Mouse (Mus musculus) midbrain, embryonic 11.5 days (tissue): ENCODE measurements around the gene Olfr678. TPM values are rescaled to one million over a fixed set of nuclear protein-coding genes. Genes with fewer than 3 reads are reported as not detected.
"Not testable (repeated sequence)": the region's sequence is repeated elsewhere in the genome, so short reads cannot be mapped to it uniquely, and the experiment has no call there.

Experiments
- ATAC-seq: fragments of 200-750 bp; cut with Nextera tagmentation; 2 replicates; pipeline ENCODE4 v1.8.0; 2017; ENCODE audit warnings: moderate TSS enrichment, moderate library complexity; ENCODE audit not compliant: low FRiP score
- DNase-seq: peaks from one replicate; pipeline ENCODE4 v3.0.0; 2015; ENCODE audit warnings: low spot score; ENCODE audit errors: missing footprints
- H3K27ac ChIP-seq: fragments of 300-500 bp; sonication (generic); 2 replicates; pipeline ENCODE4 v1.5.1; 2014; ENCODE audit warnings: low read depth, low read length
- H3K27me3 ChIP-seq: fragments of 300-500 bp; sonication (generic); 2 replicates; pipeline ENCODE4 v1.6.1; 2014; ENCODE audit warnings: mild to moderate bottlenecking, low read length, moderate library complexity, mixed read lengths; ENCODE audit not compliant: control insufficient read depth, insufficient read depth
- H3K36me3 ChIP-seq: fragments of 300-500 bp; sonication (generic); 2 replicates; pipeline ENCODE4 v1.6.1; 2014; ENCODE audit warnings: mild to moderate bottlenecking, low read length, moderate library complexity, mixed read lengths; ENCODE audit not compliant: control insufficient read depth, insufficient read depth
- H3K4me1 ChIP-seq: fragments of 300-500 bp; sonication (generic); 2 replicates; pipeline ENCODE4 v1.6.1; 2014; ENCODE audit warnings: low read length; ENCODE audit not compliant: control insufficient read depth, insufficient read depth
- H3K4me2 ChIP-seq: fragments of 300-500 bp; sonication (generic); 2 replicates; pipeline ENCODE4 v1.6.1; 2014; ENCODE audit warnings: mild to moderate bottlenecking, moderate library complexity
- H3K4me3 ChIP-seq: fragments of 300-500 bp; sonication (generic); 2 replicates; pipeline ENCODE4 v1.5.1; 2014; ENCODE audit warnings: low read depth, low read length
- H3K9ac ChIP-seq: fragments of 300-500 bp; sonication (generic); 2 replicates; pipeline ENCODE4 v1.6.1; 2014; ENCODE audit warnings: low read length
- H3K9me3 ChIP-seq: fragments of 300-500 bp; sonication (generic); 2 replicates; pipeline ENCODE4 v1.6.1; 2016; ENCODE audit warnings: low read length; ENCODE audit not compliant: control insufficient read depth
- WGBS: fragments of 180-500 bp; shearing (Covaris S2); extraction: QIAGEN DNeasy Blood & Tissue Kit; methylation state at CpG from one replicate; pipeline ENCODE4 v1.1.7; 2014; 5-methylcytosine and 5-hydroxymethylcytosine counted together
- polyA plus RNA-seq: library from polyadenylated mRNA; unstranded; fragments of >200 nt; fragmentation: Nextera tagmentation; extraction: Ambion mirVana; gene quantifications from 2 replicates; pipeline ENCODE4 v1.2.1, GENCODE M21; 2014

The Olfr678 gene
- not detected in 2 replicates for polyA plus RNA-seq

GRCm38 (mm10) chr7:105064175-105064574, at the start of gene Olfr678:
Gene Olfr678 (plus strand): TSS chr7:105064475.
- 91% methylated on average over 1 of the region's 1 CpGs for WGBS
- H3K4me1 ChIP-seq: no peaks in the 10 kb centered on the region
- DNase-seq (no peak), ATAC-seq (no peak)
- no peaks in the 10 kb centered on the region for H3K27me3 ChIP-seq
- no peak within 1 kb of the TSS for H3K4me3 ChIP-seq
- no peak within 1 kb of the TSS for H3K27ac ChIP-seq
- no peak within 1 kb of the TSS for H3K4me2 ChIP-seq
- no peaks in the 10 kb centered on the region for H3K9me3 ChIP-seq
- no peaks in the 10 kb centered on the region for H3K36me3 ChIP-seq
- H3K9ac ChIP-seq: no peak within 1 kb of the TSS

- Histone ChIP-seq H3K4me3 (no peak overlapping the region), H3K27ac (no peak overlapping the region), H3K4me1 (no peaks in the 10 kb centered on the region), H3K27me3 (no peaks in the 10 kb centered on the region), H3K36me3 (no peaks in the 10 kb centered on the region), H3K9ac (no peak overlapping the region), H3K4me2 (no peak overlapping the region), H3K9me3 (no peaks in the 10 kb centered on the region)
- DNase-seq (no peak), ATAC-seq (no peak)
- 76% methylated on average over 1 of the region's 1 CpGs for WGBS
Observed at GRCm38 (mm10) chr7:105022530-105022929, 41.7 kb upstream of the Olfr678 start.

GRCm38 (mm10) chr7:105028360-105028759, 35.9 kb upstream of the Olfr678 start, which contains the start of gene Olfr675:
Gene Olfr675 (minus strand): TSS chr7:105028460.
- H3K4me3 ChIP-seq: no peak within 1 kb of the TSS
- ATAC-seq (no peak), DNase-seq (no peak)
- 76% methylated on average over 1 of the region's 1 CpGs for WGBS
- H3K27ac ChIP-seq: no peak within 1 kb of the TSS
- no peaks in the 10 kb centered on the region for H3K27me3 ChIP-seq
- H3K36me3 ChIP-seq: no peaks in the 10 kb centered on the region
- no peak within 1 kb of the TSS for H3K4me2 ChIP-seq
- no peak within 1 kb of the TSS for H3K9ac ChIP-seq
- no peaks in the 10 kb centered on the region for H3K9me3 ChIP-seq
- H3K4me1 ChIP-seq: no peaks in the 10 kb centered on the region

- no peaks in the 10 kb centered on the region for H3K9me3 ChIP-seq
- ATAC-seq (no peak), DNase-seq (no peak)
- no peak within 1 kb of the TSS for H3K4me3 ChIP-seq
- no peaks in the 10 kb centered on the region for H3K36me3 ChIP-seq
- H3K9ac ChIP-seq: no peak within 1 kb of the TSS
- no peak within 1 kb of the TSS for H3K4me2 ChIP-seq
- H3K4me1 ChIP-seq: no peaks in the 10 kb centered on the region
- H3K27ac ChIP-seq: no peak within 1 kb of the TSS
- no peaks in the 10 kb centered on the region for H3K27me3 ChIP-seq
Observed at GRCm38 (mm10) chr7:105032398-105032797, 31.9 kb upstream of the Olfr678 start, which contains the start of gene Olfr676. Gene Olfr676 (plus strand): TSS chr7:105032698.

- H3K36me3 ChIP-seq, H3K9me3 ChIP-seq, H3K4me3 ChIP-seq, H3K4me1 ChIP-seq, H3K4me2 ChIP-seq, H3K9ac ChIP-seq, H3K27ac ChIP-seq, ATAC-seq, DNase-seq, H3K27me3 ChIP-seq: not testable (repeated sequence)
- WGBS: 63% methylated on average over 5 of the region's 5 CpGs
Observed at GRCm38 (mm10) chr7:105033836-105034235, 30.4 kb upstream of the Olfr678 start.

- Histone ChIP-seq H3K36me3 (no peaks in the 10 kb centered on the region), H3K4me3 (no peak overlapping the region), H3K9ac (no peak overlapping the region), H3K27ac (no peak overlapping the region), H3K4me2 (no peak overlapping the region), H3K27me3 (no peaks in the 10 kb centered on the region), H3K4me1 (no peaks in the 10 kb centered on the region), H3K9me3 (no peaks in the 10 kb centered on the region)
- no peak for DNase-seq
- no peak for ATAC-seq
Observed at GRCm38 (mm10) chr7:105058951-105059350, 5.3 kb upstream of the Olfr678 start.

GRCm38 (mm10) chr7:105080905-105081304, 16.6 kb downstream of the Olfr678 start, which contains the start of gene Olfr679:
Gene Olfr679 (plus strand): TSS chr7:105081205.
- H3K4me1 ChIP-seq: no peaks in the 10 kb centered on the region
- H3K9me3 ChIP-seq: no peaks in the 10 kb centered on the region
- H3K27ac ChIP-seq: no peak within 1 kb of the TSS
- 69% methylated on average over 1 of the region's 1 CpGs for WGBS
- no peak within 1 kb of the TSS for H3K4me2 ChIP-seq
- ATAC-seq (no peak), DNase-seq (no peak)
- no peak within 1 kb of the TSS for H3K4me3 ChIP-seq
- H3K36me3 ChIP-seq: no peaks in the 10 kb centered on the region
- H3K27me3 ChIP-seq: no peaks in the 10 kb centered on the region
- no peak within 1 kb of the TSS for H3K9ac ChIP-seq

- H3K27me3 ChIP-seq, H3K9ac ChIP-seq, H3K9me3 ChIP-seq, H3K4me1 ChIP-seq, H3K4me3 ChIP-seq, ATAC-seq, H3K36me3 ChIP-seq, H3K27ac ChIP-seq, DNase-seq, H3K4me2 ChIP-seq: not testable (repeated sequence)
Observed at GRCm38 (mm10) chr7:105092717-105093116, 28.4 kb downstream of the Olfr678 start, which contains the start of gene Olfr680-ps1. Gene Olfr680-ps1 (minus strand): TSS chr7:105092817.

- no peaks in the 10 kb centered on the region for H3K36me3 ChIP-seq
- H3K27ac ChIP-seq: no peak within 1 kb of the TSS
- no peaks in the 10 kb centered on the region for H3K27me3 ChIP-seq
- no peaks in the 10 kb centered on the region for H3K4me1 ChIP-seq
- DNase-seq: no peak
- H3K4me3 ChIP-seq: no peak within 1 kb of the TSS
- H3K9me3 ChIP-seq: no peaks in the 10 kb centered on the region
- H3K4me2 ChIP-seq: no peak within 1 kb of the TSS
- H3K9ac ChIP-seq: no peak within 1 kb of the TSS
- ATAC-seq: no peak
Observed at GRCm38 (mm10) chr7:105116536-105116935, 52.3 kb downstream of the Olfr678 start, which contains the start of gene Olfr681. Gene Olfr681 (plus strand): TSS chr7:105116836.
